Mouse (Mus musculus): ENCODE measurements around the gene Tnfrsf25.

Gene Tnfrsf25

GRCm38 (mm10) chr4:152150546-152150945, 34.8 kb downstream of the Tnfrsf25 start:
- Histone ChIP-seq H3K27me3 (ENCODE audit: insufficient read depth, low read length) (peaks cover 72% of the 10 kb centered on the region), H3K36me3 (ENCODE audit: insufficient read depth, low read length) (no peaks in the 10 kb centered on the region), H3K9me3 (ENCODE audit: low read length) (no peaks in the 10 kb centered on the region), H3K4me1 (replicated peaks; ENCODE audit: low read depth, low read length) (peaks cover 41% of the 10 kb centered on the region), H3K4me3 (replicated peaks; ENCODE audit: low read length) (no peak overlapping the region)
- TF ChIP-seq POU5F1 (IDR thresholded peaks at IDR 0.05; ENCODE audit: borderline replicate concordance, low read length) = no peak
- no peak for TF ChIP-seq NANOG (IDR thresholded peaks at IDR 0.05; ENCODE audit: borderline replicate concordance, low read length)
- no peak for TF ChIP-seq CTCF (conservative IDR thresholded peaks at IDR 0.05; ENCODE audit: low read length)

GRCm38 (mm10) chr4:152151451-152151965, 35.8 kb downstream of the Tnfrsf25 start:
- H3K27me3 ChIP-seq (ENCODE audit: insufficient read depth, low read length) = peaks cover 71% of the 10 kb centered on the region
- peak overlapping the region; percentile 89 for H3K4me3 ChIP-seq (replicated peaks; ENCODE audit: low read length)
- H3K9me3 ChIP-seq (ENCODE audit: low read length) = no peaks in the 10 kb centered on the region
- peaks cover 33% of the 10 kb centered on the region for H3K4me1 ChIP-seq (replicated peaks; ENCODE audit: low read depth, low read length)
- no peaks in the 10 kb centered on the region for H3K36me3 ChIP-seq (ENCODE audit: insufficient read depth, low read length)
- no peak for TF ChIP-seq POU5F1 (IDR thresholded peaks at IDR 0.05; ENCODE audit: borderline replicate concordance, low read length)

GRCm38 (mm10) chr4:152151966-152152544, 36.3 kb downstream of the Tnfrsf25 start, which contains the start of gene Espn:
Espn (minus strand) TSS chr4:152152371.
- Histone ChIP-seq H3K27me3 (ENCODE audit: insufficient read depth, low read length) (peaks cover 67% of the 10 kb centered on the region), H3K4me1 (replicated peaks; ENCODE audit: low read depth, low read length) (peaks cover 33% of the 10 kb centered on the region), H3K4me3 (replicated peaks; ENCODE audit: low read length) (peak within 1 kb of the TSS; percentile 89), H3K9me3 (ENCODE audit: low read length) (no peaks in the 10 kb centered on the region), H3K36me3 (ENCODE audit: insufficient read depth, low read length) (no peaks in the 10 kb centered on the region)
- no peak for TF ChIP-seq POU5F1 (IDR thresholded peaks at IDR 0.05; ENCODE audit: borderline replicate concordance, low read length)
- TF ChIP-seq NANOG (IDR thresholded peaks at IDR 0.05; ENCODE audit: borderline replicate concordance, low read length) = no peak
- no peak for TF ChIP-seq CTCF (conservative IDR thresholded peaks at IDR 0.05; ENCODE audit: low read length)

- Histone ChIP-seq H3K9me3 (ENCODE audit: low read length) (no peaks in the 10 kb centered on the region), H3K36me3 (ENCODE audit: insufficient read depth, low read length) (no peaks in the 10 kb centered on the region), H3K4me3 (replicated peaks; ENCODE audit: low read length) (0 out of 2 replicates have a peak overlapping the region, but pooled peaks have one; percentile 41), H3K4me1 (replicated peaks; ENCODE audit: low read depth, low read length) (peaks cover 40% of the 10 kb centered on the region), H3K27me3 (ENCODE audit: insufficient read depth, low read length) (peaks cover 72% of the 10 kb centered on the region)
- no peak for TF ChIP-seq POU5F1 (IDR thresholded peaks at IDR 0.05; ENCODE audit: borderline replicate concordance, low read length)
- peak; percentile 87 for TF ChIP-seq CTCF (conservative IDR thresholded peaks at IDR 0.05; ENCODE audit: low read length)
Measured at GRCm38 (mm10) chr4:152153771-152154177, 38.0 kb downstream of the Tnfrsf25 start.

GRCm38 (mm10) chr4:152155019-152155418, 39.3 kb downstream of the Tnfrsf25 start:
- no peak overlapping the region for H3K4me3 ChIP-seq (replicated peaks; ENCODE audit: low read length)
- TF ChIP-seq CTCF (conservative IDR thresholded peaks at IDR 0.05; ENCODE audit: low read length) = peak; percentile 18
- no peak for TF ChIP-seq POU5F1 (IDR thresholded peaks at IDR 0.05; ENCODE audit: borderline replicate concordance, low read length)
- H3K27me3 ChIP-seq (ENCODE audit: insufficient read depth, low read length) = peaks cover 72% of the 10 kb centered on the region
- H3K9me3 ChIP-seq (ENCODE audit: low read length) = no peaks in the 10 kb centered on the region
- H3K4me1 ChIP-seq (replicated peaks; ENCODE audit: low read depth, low read length) = peaks cover 48% of the 10 kb centered on the region
- H3K36me3 ChIP-seq (ENCODE audit: insufficient read depth, low read length) = no peaks in the 10 kb centered on the region

- TF ChIP-seq CTCF (conservative IDR thresholded peaks at IDR 0.05; ENCODE audit: low read length) (peak; percentile 97), POU5F1 (IDR thresholded peaks at IDR 0.05; ENCODE audit: borderline replicate concordance, low read length) (no peak), NANOG (IDR thresholded peaks at IDR 0.05; ENCODE audit: borderline replicate concordance, low read length) (no peak)
- Histone ChIP-seq H3K4me1 (replicated peaks; ENCODE audit: low read depth, low read length) (peaks cover 48% of the 10 kb centered on the region), H3K9me3 (ENCODE audit: low read length) (peaks cover 11% of the 10 kb centered on the region), H3K36me3 (ENCODE audit: insufficient read depth, low read length) (no peaks in the 10 kb centered on the region), H3K4me3 (replicated peaks; ENCODE audit: low read length) (peak overlapping the region; percentile 79), H3K27me3 (ENCODE audit: insufficient read depth, low read length) (peaks cover 69% of the 10 kb centered on the region)
Measured at GRCm38 (mm10) chr4:152157779-152158584, 42.2 kb downstream of the Tnfrsf25 start.

- Histone ChIP-seq H3K36me3 (ENCODE audit: insufficient read depth, low read length) (no peaks in the 10 kb centered on the region), H3K4me3 (replicated peaks; ENCODE audit: low read length) (peak within 1 kb of the TSS; percentile 79), H3K27me3 (ENCODE audit: insufficient read depth, low read length) (peaks cover 62% of the 10 kb centered on the region), H3K4me1 (replicated peaks; ENCODE audit: low read depth, low read length) (peaks cover 43% of the 10 kb centered on the region), H3K9me3 (ENCODE audit: low read length) (peaks cover 14% of the 10 kb centered on the region)
- TF ChIP-seq POU5F1 (IDR thresholded peaks at IDR 0.05; ENCODE audit: borderline replicate concordance, low read length) = no peak
- TF ChIP-seq CTCF (conservative IDR thresholded peaks at IDR 0.05; ENCODE audit: low read length) = no peak
- no peak for TF ChIP-seq NANOG (IDR thresholded peaks at IDR 0.05; ENCODE audit: borderline replicate concordance, low read length)
Measured at GRCm38 (mm10) chr4:152158585-152159284, 43.0 kb downstream of the Tnfrsf25 start, which contains the start of gene Hes2. Hes2 (plus strand) TSS chr4:152158867.

GRCm38 (mm10) chr4:152159285-152159678, 43.5 kb downstream of the Tnfrsf25 start:
- H3K4me3 ChIP-seq (replicated peaks; ENCODE audit: low read length) = peak overlapping the region; percentile 79
- H3K9me3 ChIP-seq (ENCODE audit: low read length) = peaks cover 16% of the 10 kb centered on the region
- H3K27me3 ChIP-seq (ENCODE audit: insufficient read depth, low read length) = peaks cover 62% of the 10 kb centered on the region
- TF ChIP-seq NANOG (IDR thresholded peaks at IDR 0.05; ENCODE audit: borderline replicate concordance, low read length) (no peak), CTCF (conservative IDR thresholded peaks at IDR 0.05; ENCODE audit: low read length) (no peak), POU5F1 (IDR thresholded peaks at IDR 0.05; ENCODE audit: borderline replicate concordance, low read length) (no peak)
- H3K36me3 ChIP-seq (ENCODE audit: insufficient read depth, low read length) = no peaks in the 10 kb centered on the region
- H3K4me1 ChIP-seq (replicated peaks; ENCODE audit: low read depth, low read length) = peaks cover 38% of the 10 kb centered on the region
